Mouse (Mus musculus): ENCODE data around the gene Dhdh. TPM values are rescaled to one million over a fixed set of nuclear protein-coding genes. Genes with fewer than 3 reads are reported as not detected.

The Dhdh gene
- total RNA-seq, 2 experiments from 2014 or later = 7.9 to 13.1 TPM

DNA sequence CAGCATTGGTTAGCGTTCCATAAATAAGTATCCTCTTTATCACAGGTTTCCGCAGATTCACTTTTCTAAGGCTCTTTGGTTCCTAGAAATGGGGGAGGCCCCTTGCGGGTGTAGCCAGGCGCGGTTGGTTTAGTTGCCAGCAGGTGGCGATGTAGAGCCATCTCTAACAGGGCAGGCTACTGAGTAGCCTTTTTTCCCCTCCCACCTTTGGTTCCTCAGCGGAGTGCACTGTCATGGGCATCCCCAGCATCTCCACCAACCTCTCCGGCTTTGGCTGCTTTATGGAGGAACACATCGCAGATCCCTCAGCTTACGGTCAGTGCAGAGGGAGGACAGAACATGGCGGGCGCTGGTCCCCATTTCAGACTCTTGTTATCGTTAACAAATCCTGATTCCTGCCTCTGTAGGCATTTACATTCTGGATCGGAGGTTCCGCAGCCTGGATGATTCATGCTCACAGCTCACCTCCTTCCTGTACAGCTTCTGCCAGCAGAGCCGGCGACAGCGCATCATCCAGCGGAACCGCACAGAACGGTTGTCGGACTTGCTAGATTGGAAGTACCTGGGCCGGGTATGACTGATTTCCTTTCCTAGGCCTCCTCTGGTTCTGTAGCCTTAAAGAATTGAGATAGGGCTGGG lies 37.1 kb downstream of the Dhdh start:
- peak; percentile 78 to 91 for DNase-seq

DNA sequence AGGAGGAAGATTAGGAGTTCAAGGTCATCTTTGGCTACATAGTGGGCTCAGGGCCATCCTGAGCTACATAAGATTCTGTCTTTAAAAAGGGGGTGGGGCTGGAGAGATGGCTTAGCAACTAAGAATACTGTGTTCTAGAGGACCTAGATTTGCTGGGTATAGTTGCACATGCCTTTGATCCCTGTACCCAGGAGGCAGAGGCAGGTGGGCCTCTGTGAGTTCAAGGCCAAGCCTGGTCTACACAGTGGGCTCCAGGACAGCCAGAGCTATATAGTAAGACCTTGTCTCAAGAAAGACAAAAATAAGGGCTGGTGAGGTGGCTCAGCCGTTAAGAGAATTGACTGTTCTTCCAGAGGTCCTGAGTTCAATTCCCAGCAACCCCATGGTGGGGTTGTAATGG lies 38.6 kb downstream of the Dhdh start:
- no peak for DNase-seq

DNA sequence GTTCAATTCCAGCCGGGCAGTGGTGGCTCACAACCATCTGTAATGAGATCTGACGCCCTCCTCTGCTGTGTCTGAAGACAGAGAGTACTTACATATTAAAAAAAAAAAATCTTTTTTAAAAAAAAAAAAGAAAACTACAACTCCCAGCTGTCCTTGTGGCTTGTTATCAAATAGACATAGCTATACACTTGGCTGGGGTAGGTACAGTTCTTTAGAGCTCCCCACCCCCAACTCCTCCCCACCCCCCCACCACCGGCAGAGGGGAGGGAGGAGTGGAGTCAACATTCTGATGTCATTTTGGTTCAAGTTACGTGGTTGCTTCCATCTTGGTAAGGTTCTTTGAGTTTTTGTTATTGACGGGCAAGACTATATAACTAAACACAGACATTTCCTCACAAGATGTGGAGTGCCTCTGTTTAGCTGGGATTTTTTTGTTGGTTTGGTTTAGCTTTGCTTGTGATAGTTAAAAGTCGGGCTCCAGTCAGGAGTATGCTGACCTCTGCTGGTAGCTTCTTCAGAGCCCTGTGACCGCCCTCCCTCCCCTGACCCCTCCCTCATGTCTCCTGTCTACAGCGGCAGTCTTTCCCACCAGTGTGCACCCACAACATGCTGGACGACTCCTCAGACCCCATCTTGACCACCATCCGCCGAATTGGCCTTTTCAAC lies 41.1 kb downstream of the Dhdh start:
- peak in 1 of 2 experiments; percentile 55 for DNase-seq

DNA sequence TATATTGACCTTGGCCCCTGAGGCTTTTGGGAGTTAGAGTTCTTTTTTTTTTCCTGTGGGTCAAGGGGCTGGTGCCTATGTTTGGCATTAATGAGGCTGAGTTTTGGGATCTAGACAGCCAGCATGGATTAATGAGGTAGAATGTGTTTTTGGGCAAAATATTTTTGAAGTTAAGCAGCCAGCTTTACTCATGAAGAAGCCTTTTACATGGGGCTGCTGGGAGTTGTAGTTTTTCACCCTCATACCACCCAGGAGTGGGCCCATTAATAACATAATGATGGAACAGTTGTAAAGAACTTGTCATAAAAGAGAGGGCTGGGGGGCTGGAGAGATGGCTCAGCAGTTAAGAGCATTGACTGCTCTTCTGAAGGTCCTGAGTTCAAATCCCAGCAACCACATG lies 42.0 kb downstream of the Dhdh start:
- DNase-seq = no peak

DNA sequence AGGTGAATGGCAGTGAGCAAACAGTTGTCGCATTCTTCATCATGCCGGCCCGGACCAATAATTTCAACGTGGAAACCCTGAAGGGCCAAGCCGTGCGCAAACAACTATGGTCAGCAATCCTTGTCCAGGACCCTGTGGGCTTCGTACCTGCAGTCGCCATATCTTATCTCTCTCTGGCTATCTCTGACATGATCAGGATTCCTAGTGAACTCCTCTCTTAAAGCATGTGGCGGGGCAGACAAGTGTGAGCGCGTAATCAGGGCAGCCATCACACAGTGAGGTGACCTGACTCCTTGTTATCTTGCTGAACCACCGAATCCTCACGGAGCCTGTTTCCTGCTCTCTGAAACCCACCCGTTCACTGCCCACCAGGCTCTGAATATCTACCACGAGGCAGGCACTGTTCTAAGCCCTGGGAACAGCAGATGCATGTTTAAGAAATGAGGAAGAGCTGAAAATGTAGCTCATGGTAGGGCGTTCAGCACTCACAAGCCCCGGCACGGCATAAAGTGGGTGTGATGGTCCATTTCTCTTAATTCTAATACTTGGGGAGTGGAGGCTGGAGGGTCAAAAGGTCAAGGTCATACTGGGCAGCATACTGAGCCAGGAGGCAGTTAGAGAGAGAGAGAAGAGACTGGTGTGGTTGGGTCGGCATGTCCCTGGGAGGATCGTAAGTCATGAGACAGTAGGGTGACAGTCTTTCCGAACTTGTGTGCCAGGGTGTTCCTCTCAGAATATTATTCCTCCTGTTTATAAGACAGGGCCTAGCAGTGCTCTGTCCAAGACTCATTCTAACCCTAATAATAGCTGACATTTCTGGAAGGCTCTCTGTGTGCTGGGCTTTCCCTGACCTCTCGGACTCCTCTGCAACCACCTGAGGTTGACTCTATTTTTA lies 44.8 kb downstream of the Dhdh start:
- peak; percentile 48 to 52 for DNase-seq

DNA sequence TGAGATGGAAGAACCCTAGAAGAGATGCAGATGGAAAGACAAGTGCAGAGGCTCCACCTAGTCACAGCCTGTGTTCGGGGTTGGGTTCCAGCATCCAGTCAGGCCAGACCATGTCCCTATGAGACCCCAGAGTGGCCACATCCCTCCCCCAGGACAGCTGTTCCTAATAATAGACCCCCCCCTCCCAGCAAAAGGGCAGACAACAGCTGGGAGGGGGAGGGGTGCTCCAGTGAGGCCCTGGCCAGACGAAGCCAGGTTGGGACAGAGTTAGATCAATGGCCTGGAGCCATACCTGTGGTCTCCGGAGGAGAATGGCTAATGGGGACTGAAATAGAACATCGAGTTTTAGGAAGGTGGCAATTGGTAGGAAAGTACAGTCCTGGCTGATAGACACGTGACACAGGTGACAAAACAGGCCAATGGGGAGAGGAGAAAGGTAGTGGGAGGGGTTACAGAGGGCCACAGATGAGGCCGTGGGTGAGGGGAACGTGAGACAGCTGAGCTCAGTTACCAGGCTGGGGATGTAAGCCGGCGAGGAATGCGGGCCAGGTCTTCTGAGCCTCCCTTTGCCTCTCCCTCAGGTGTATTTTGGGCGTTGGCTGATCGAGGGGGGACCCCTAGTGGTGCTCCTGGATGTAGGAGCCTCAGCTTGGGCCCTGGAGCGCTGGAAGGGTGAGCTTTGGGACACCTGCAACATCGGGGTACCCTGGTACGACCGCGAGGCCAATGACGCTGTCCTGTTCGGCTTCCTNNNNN lies 50.9 kb downstream of the Dhdh start, which contains the start of gene Ruvbl2:
TSS of gene Ruvbl2 (minus strand) at position 576 of the 756 bp plus-strand sequence.
- no peak for DNase-seq

DNA sequence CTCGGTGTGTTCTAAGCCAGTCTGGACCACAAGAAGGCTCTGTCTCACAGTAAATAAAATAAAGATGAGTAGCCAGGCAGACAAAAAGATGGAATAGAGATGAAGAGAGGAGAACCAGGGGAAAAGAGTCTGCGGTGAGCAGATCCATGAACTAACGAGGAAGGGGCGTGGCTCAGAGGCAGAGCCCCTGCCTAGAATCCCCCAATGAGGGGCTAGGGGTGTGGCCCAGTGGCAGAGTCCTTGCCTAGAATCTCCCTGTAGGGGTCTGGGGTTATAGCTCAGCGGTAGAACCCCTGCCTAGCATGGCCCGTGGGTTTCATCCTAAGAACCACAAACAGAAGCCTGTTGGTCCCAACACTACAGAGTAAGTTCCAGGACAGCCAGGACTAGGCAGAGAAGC lies 51.6 kb downstream of the Dhdh start:
- DNase-seq = no peak

DNA sequence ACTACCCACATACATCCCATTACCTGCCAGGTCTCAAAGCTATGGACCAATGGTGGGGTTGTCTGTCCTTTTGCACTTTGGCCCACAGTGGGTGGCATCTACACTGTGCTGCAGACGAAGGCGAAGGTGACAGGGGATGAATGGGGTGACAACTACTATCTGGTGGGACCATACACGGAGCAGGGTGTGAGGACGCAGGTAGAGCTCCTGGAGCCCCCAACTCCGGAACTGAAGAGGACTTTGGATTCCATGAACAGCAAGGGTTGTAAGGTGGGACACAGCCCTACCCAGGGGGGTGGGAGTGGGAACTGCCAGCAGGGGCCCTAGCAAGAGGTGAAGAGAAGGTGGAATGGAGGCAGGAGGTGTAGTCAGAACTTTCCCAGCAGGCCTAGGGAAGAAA lies 52.2 kb downstream of the Dhdh start:
- no peak for DNase-seq

DNA sequence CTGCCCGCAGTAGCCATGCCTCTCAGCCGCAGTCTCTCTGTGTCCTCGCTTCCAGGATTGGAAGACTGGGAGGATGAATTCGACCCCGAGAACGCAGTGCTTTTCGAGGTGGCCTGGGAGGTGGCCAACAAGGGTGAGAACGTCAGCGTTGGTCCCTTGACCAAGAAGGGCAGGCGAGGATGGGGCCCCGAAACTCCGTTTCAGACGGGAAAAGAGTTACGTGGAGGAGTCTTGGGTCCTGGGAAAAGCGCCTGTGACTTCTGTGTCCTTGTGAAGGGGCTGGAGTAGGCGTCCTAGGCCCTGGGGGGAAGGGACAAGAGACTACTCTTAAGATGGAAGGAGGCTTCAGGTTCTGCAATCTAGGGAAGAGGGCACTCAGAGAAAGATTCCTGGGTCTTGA lies 53.6 kb downstream of the Dhdh start:
- DNase-seq = no peak

DNA sequence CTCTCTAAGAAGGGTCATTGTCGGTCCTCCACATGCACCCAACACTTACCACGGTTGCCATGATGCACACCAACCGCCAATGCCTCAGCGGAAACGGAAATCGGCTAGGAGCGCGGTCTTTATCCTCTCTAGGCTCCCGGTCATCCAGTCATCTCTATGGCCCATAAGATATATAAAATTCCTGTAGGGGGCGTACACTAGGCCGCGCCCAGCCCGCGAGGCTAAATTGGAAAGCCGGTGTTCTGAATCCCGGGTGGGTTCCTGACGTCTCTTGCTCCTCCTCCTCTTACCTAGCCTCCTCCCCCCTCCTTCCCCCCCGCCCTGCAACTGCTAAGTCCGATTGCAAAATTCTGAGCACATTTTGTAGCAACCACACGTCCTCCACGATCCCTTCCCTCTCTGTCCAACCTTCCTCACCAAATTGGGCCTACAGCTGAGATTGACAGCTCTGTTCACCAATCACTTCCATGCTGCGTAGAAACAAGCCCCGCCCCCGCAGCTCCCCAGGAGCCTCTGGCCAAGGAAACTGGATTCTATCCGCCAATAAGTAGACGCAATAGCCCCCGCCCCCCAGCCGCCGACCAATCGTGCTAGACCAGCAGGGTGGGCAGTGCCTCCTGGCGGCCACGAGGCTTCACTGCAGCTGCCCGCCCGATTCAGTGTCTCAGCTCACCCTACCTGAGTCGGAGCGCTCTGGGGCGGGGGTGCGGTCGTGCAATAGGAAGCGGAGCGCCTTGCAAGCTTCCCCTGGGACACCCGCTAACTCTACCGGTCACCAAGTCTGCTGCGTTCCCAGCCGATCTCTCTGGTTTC lies 54.2 kb downstream of the Dhdh start, which contains the start of gene Gys1:
TSS of gene Gys1 (plus strand) at position 642 of the 813 bp plus-strand sequence.
- peak; percentile 100 for DNase-seq

DNA sequence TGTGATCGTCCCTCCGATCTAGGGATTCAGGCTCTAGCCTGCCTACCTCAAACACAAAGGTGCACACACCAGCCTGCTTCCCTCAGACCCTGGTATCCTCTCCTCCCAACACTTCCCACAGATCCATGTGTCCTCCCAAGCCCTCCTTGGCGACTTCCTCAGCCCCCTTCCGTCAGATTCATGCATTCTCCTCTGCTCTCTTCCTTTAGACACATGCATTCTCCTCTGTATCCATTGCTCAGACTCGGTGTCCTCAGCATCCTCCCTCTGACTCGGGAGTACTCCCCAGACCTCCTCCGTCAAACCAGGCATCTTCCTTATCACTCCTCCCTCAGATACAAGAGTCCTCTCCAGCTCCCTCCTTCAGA lies 54.8 kb downstream of the Dhdh start:
- DNase-seq = no peak

DNA sequence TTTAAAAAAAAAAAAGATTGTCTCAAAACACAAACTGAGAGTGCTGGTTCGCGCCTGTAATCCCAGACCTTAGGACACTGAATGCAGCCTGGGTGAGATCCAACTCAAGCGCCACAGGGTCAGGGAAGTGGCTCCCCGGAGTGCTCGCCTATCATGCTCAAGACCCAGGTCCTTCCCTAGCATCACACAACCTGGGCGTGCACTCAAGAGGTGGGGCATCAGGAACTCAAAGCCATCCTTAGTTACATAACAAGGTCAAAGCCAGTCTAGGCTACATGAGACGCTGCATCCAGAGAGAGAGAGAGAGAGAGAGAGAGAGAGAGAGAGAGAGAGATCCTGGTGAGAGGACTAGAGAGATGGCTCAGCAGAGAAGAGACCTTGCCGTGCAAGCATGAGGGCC lies 62.0 kb downstream of the Dhdh start:
- no peak for DNase-seq

DNA sequence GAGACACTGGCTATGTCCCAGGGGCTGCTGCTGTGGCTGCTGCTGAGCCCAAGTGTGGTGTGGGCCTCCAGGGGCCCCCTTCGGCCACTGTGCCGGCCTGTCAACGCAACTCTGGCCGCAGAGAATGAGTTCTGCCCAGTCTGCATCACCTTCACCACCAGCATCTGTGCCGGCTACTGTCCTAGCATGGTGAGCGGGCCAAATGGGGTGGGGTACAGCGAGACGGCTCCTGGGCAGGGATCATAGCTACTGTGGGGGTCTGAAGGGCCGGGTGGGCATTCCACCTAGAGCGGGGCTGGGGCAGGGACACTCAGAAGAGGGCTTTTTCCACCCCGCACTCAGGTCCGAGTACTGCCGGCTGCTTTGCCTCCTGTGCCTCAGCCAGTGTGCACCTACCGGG lies 67.4 kb downstream of the Dhdh start:
- DNase-seq = no peak

Small RNA genes within 50 kb of the gene (microRNA-seq; reads per million reads assigned to microRNA genes)
- 0 to 0.27 reads per million in 2 experiments for gene Gm22133

Other genes with a start within 250 kb of the Dhdh start
- gene Cd37, start 249.7 kb downstream of the Dhdh start, total RNA-seq (2021) = 10 to 100 TPM in 1 of 2 experiments, 1 to 10 TPM in 1; 2.6 to 12.8 TPM
- gene Slc6a16, start 247.7 kb downstream of the Dhdh start, total RNA-seq (2021) = not detected
- not detected for gene Slc6a21, start 211.3 kb downstream of the Dhdh start, total RNA-seq (2021)
- gene Trpm4, start 155.0 kb downstream of the Dhdh start, total RNA-seq (2021) = 10 to 100 TPM; 20.0 to 27.9 TPM
- gene Hrc, start 153.5 kb downstream of the Dhdh start, total RNA-seq (2021) = 100 to 1,000 TPM; 954 to 975 TPM
- under 1 TPM in 1 of 2 experiments, not detected in 1; 0.33 TPM for gene Ppfia3, start 121.8 kb downstream of the Dhdh start, total RNA-seq (2021)
- 1 to 10 TPM; 1.7 to 2.3 TPM for gene Lin7b, start 118.2 kb downstream of the Dhdh start, total RNA-seq (2021)
- gene Snrnp70, start 93.1 kb downstream of the Dhdh start, total RNA-seq (2021) = 10 to 100 TPM; 81.1 to 85.7 TPM
- 1 to 10 TPM; 6.1 to 7.4 TPM for gene Kcna7, start 83.2 kb downstream of the Dhdh start, total RNA-seq (2021)
- under 1 TPM; 0.25 to 0.28 TPM for gene Ntf5, start 75.1 kb downstream of the Dhdh start, total RNA-seq (2021)
- gene Lhb, start 68.0 kb downstream of the Dhdh start, total RNA-seq (2021) = not detected
- 100 to 1,000 TPM in 1 of 2 experiments, 10 to 100 TPM in 1; 99.2 to 105 TPM for gene Gys1, start 54.0 kb downstream of the Dhdh start, total RNA-seq (2021)
- 10 to 100 TPM; 25.2 to 26.5 TPM for gene Ruvbl2, start 50.7 kb downstream of the Dhdh start, total RNA-seq (2021)
- 100 to 1,000 TPM; 287 to 382 TPM for gene Ftl1, start 28.9 kb downstream of the Dhdh start, total RNA-seq (2021)
- gene Bax, start 21.9 kb downstream of the Dhdh start, total RNA-seq (2021) = 10 to 100 TPM; 23.4 to 24.1 TPM
- not detected for gene Tulp2, start 6.9 kb downstream of the Dhdh start, total RNA-seq (2021)
- 10 to 100 TPM in 1 of 2 experiments, 1 to 10 TPM in 1; 8.7 to 12.3 TPM for gene Gm45808, start 2.0 kb downstream of the Dhdh start, total RNA-seq (2021)
- gene Nucb1, start 21.6 kb upstream of the Dhdh start, total RNA-seq (2021) = 100 to 1,000 TPM; 129 to 143 TPM
- 10 to 100 TPM; 31.6 to 33.7 TPM for gene Ppp1r15a, start 37.5 kb upstream of the Dhdh start, total RNA-seq (2021)
- 1 to 10 TPM; 2.0 to 2.5 TPM for gene Plekha4, start 37.5 kb upstream of the Dhdh start, total RNA-seq (2021)
- gene Hsd17b14, start 66.1 kb upstream of the Dhdh start, total RNA-seq (2021) = under 1 TPM in 1 of 2 experiments, not detected in 1; 0.41 TPM
- 100 to 1,000 TPM; 225 to 264 TPM for gene Bcat2, start 81.3 kb upstream of the Dhdh start, total RNA-seq (2021)
- gene Fgf21, start 126.7 kb upstream of the Dhdh start, total RNA-seq (2021) = not detected
- not detected for gene Fut1, start 128.5 kb upstream of the Dhdh start, total RNA-seq (2021)
- gene Izumo1, start 133.0 kb upstream of the Dhdh start, total RNA-seq (2021) = under 1 TPM; 0.17 to 0.26 TPM
- gene Rasip1, start 138.7 kb upstream of the Dhdh start, total RNA-seq (2021) = 10 to 100 TPM; 21.6 to 26.8 TPM
- 1 to 10 TPM; 2.4 to 2.6 TPM for gene Mamstr, start 151.2 kb upstream of the Dhdh start, total RNA-seq (2021)
- under 1 TPM; 0.42 to 0.46 TPM for gene Fut2, start 177.6 kb upstream of the Dhdh start, total RNA-seq (2021)
- not detected for gene Ntn5, start 195.2 kb upstream of the Dhdh start, total RNA-seq (2021)
- under 1 TPM; 0.18 to 0.30 TPM for gene Sec1, start 205.6 kb upstream of the Dhdh start, total RNA-seq (2021)
- gene Car11, start 211.0 kb upstream of the Dhdh start, total RNA-seq (2021) = 1 to 10 TPM; 3.4 to 5.9 TPM
- gene Dbp, start 216.3 kb upstream of the Dhdh start, total RNA-seq (2021) = 10 to 100 TPM; 12.1 to 15.0 TPM
- 100 to 1,000 TPM; 574 to 615 TPM for gene Rpl18, start 226.7 kb upstream of the Dhdh start, total RNA-seq (2021)
- 10 to 100 TPM; 18.4 to 20.2 TPM for gene Sphk2, start 229.2 kb upstream of the Dhdh start, total RNA-seq (2021)
- under 1 TPM; 0.30 to 0.62 TPM for gene Fam83e, start 232.4 kb upstream of the Dhdh start, total RNA-seq (2021)
- gene Spaca4, start 237.0 kb upstream of the Dhdh start, total RNA-seq (2021) = not detected

Data from heart, adult 18-20 months (tissue).